Mouse (Mus musculus) T-cell, adult 2 months (primary cell): ENCODE measurements around the gene Otulin.

Experiments
- DNase-seq: peaks from one replicate; pipeline ENCODE4 v3.0.0; 2022; ENCODE audit warnings: low spot score

Gene Otulin

DNA sequence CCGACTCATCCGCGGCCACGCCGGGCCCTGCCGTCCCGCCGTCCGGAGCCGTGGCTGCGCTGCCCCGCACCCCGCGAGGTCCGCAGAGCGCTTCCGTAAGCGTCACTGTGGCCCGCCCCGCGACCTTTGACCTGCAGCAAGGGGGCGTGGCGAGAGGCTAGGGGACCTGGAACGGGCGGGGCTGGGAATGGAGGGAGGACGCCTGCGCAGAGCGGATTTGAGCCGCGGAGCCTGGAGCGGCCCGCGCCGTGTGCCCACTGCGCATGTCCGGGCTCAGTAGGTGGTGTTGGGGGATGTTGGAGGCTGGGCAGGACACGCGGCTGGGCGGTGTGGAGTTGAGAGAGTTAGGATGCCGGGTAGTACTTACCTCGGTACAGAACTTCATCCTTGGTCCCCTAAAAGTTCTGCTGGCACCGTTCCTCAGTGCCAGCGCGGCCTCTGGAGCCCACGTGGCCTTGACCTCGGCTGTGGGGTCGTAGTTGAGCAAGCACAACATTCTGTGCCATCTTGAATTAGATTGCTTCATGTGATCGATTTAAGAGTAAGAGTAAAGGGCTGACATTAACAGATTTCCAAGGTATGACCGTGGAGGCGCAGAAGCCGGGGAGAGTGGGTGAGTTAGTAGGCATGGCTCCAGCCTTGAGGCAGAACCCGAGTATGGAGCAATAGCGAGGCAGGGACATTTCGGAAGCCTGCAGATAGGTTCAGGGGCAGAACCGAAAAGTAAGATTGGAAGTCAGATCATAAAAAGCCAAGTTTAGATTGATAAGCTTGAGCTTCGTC lies at the start of gene Otulin:
TSS of gene Otulin (minus strand) at position 93 of the 783 bp plus-strand sequence.
- peak; percentile 95 for DNase-seq

DNA sequence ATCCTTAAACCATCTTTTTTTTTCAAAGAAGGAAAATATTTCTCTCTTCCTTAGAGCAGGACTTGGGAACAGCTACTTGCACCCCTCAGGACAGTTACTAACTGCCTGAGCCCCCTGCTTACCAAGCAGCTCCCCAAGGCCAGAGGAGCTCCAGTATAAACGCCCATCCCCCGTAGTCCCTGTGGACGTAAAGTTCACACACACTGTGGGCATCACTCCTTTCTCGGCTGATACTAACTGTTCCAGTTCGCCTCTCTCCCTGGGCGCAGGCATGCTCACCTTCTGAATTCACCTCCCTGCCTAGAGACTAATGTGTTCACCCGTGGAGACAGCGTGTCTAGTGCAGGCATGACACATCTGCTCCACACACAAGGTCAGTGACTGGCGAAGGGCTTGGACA lies 48.0 kb upstream of the Otulin start:
- DNase-seq, result no peak

DNA sequence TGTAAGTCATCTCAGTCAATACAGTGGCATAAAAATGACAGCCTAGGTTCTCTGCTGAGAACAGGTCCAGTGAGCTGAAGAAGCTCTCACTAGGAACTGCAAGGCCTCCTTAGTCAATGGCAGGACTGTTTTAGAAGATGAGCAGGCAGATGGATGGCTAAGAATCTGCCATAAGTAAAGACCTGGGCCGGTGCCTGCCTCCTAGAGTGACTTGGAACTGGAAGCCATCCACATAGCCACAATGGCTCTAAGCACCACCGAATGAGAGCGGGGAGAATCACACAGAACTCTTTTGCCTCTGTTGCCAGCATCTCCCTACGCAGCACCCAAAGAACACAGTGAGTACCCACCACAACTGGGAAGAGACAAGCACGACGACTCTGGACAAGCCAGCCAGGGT lies 47.3 kb upstream of the Otulin start:
- no peak for DNase-seq

DNA sequence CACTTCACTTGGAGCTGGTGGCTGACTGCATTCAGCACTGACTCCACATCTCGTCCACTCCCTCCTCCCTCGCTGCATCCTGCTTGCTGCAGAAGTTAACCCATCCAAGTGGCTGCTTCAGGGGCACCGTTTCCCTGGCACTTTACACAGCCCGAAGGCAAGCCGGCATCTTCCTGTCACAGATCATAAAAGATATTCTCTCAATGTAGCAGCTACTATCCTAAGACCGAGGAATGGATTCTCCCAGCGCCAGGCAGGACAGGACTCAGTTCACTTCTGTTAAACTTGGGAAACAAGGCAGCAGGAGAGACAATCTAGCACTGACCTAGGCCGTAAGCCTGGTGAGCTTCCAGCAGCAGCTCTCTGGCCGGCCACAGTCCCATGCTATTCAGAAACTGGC lies 45.7 kb upstream of the Otulin start:
- peak; percentile 30 for DNase-seq

DNA sequence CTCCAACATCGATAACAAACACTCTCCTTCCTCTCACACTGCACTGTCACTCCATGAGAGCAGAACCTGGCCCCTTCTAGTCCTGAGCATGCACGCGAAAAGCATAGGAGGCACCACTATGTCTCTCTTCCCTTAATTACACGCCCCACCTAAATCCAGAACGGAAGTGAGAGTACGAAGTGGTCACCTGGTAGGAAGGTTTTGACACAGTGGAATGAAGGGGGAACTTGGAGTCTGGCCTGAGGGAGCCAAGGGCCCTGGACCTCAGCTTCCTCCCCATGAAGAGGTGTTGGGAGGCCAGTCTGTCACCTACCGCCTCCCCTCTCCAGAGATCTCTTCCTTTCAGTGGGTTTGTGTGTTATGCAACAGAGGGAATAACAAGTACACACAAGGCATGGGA lies 44.6 kb upstream of the Otulin start:
- DNase-seq, result no peak

DNA sequence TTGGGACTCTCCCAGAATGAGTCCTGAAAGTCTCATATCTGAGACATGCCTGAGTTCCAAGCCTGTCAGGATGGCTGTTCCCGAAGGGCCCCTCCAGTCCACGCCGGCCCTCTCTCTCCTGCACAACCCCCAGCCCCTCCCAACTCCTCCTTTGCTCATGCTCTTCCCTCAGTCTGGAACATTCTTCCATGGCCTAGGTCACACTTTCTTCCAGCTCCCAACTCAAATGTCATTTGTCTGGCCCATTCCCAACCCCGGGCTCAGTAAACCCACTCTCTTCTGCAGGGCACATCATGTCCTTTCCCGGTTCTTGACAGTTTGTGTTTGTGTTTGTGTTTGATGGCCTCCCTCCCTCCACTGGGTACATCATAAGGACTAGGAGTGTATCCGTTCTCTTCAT lies 43.5 kb upstream of the Otulin start:
- no peak for DNase-seq

DNA sequence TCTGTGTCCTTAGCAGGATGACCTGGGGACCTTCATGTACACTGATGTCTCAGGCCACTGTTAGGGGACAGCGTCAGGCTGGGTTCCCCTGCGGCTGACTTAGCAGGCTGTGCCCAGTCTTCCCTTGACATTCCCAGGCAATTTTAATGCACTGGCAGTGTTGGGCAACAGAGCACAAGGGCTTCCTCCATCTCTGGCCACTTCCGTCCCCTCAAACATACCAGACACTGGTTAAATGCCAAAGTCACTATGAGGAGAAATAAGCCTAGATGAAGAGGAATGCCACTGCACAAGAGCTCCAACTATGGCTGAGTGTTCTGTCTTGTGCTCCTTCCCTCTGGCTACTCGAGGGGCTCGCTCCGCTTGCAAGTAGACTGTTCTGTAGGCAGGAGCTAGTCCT lies 42.7 kb upstream of the Otulin start:
- DNase-seq, result no peak

DNA sequence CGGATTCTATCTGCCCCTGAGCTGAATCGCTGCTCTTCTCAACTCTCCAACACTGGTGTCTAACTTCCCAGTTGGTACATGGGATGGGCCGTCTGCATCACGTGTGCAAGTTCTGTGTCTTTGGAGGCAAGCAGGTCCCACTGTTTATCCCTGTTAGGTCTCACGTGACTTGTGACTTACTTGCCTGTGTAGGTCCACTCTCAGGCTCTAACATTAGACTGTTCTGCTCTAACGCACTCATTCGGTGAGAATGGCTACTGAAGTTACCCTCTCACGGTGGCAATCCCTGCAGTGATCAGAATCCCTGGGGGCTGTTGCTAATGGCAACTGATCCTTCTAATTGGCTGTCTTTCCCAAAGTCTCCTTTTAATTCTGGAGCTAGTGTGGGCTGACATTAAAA lies 41.8 kb upstream of the Otulin start:
- DNase-seq, result no peak

DNA sequence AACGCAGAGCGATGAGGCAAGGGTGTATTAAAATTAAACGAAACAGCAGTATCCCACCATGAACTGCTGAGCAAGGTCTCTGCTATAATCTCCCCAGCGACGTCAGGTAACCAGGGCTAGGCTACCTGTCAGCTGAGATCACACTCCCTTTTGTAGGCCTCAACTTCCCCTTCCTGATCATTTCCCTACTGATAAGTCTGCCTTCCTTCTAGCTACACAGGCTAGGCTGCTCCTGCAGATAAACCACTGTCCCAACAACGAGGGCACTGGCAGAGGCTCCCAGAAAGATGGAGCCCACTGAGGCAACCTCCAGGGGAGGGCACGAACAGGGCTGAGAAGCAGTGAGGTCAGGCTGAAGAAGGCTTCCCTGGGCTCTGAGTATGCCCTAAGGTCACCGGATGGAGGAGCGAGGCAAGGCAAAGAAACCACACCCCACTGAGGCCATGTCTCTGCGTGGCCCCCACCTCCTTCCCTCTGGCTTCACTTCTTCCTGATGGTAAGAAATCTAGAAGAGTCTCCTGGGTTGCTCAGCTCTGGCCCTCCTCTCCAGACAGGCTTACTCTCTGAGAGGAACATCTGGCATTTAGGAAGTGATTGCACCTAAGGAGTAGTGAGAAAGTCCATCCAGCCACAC lies 41.2 kb upstream of the Otulin start:
- no peak for DNase-seq

DNA sequence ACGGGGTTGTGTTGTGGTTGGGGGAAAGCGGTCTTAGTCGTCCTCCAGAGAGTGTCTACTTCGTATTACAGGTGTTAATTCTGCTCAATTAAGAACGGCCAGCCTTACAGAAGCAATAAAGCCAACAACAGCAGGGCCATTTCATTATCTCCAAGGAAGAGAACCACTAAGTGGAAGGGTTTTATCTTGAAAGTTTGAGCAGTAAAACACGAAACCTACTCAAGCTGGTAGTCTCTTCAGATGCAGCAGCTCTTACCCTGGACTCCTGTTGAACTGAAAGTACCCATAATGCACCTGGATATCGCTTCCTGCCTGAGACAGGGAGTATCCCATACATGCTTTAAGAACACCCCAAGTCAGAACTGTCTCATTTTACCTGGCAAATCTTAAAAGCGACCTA lies 40.2 kb upstream of the Otulin start:
- peak; percentile 75 for DNase-seq

DNA sequence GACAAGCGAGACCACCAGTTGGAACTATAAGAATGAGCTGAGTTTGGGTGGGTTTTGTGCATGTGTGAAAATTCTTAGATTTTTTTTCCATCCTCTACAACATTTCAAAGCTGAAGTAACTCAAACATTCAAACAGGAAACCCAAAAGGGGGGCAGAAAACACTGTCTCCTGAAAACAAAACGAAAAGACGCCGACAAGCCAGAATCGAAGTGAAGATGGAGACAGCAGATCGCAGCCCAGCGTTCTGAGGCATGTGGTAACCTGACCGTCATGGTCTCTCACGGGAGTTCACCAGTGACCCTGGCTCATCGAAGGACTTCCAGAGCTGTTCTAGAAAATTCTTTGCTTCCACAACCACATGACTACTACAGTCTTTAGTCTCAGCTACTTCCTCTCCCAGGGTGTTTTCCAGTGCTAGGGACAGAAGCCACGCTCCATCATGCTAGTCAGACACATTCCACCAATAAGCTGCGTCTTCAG lies 39.5 kb upstream of the Otulin start:
- DNase-seq, result peak; percentile 60

DNA sequence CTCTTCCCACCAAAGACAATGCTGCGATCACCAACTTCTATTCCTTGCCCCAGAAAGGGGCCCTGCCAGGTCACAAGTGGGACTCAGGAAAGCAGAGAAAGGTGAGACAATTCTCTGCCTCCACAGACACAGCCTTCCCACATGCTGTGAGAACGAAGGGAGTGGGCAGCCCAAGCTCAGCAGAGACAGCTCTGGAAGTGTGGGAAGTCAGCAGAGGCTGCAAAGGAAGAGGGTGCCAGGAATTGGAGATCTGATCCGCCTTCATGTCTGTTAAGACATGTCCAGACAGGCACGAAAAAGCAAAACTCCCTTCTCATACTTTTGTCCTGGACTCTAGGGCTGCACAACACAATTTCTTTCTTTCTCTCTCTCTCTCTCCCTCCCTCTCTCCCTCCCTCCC lies 38.8 kb upstream of the Otulin start:
- no peak for DNase-seq

DNA sequence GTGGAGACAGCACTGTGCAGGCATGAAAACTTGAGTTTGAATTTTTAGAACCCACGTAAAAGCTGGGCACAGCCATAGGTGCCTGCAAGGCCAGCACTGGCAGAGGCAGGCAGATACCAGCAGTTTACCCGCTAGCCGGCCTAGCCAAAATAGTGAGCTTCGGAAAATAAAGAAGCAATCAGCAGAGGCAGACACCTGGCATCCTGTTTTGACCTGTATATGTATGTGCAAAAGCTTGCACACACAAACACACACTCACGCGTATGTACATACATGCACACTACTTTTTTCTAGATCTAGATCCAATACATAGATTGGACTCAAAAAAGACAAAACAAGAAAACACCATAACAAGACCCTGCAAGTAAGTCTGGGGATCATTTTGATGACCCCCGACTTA lies 38.1 kb upstream of the Otulin start:
- DNase-seq, result peak; percentile 29

DNA sequence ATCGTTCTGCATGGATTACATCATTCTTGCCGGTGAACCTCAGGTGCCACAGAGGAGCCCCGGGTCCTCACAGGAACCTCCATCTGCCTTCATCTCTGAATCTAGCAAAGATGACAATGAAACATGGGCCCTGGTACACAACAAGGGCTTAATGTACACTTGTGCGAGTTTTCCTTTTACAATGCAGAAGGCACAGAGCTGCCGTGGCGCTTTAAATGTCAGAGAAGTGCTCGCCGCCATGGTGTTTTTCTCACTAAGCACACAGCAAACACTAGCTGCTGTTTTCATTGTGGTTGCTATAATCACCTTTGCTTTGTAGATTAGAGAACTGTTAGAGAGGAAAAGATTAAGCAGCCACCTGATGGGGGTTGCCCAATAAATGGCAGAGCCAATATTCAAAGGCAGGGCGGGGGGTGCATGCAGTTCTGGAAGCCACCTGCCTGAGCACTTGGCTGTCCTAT lies 37.5 kb upstream of the Otulin start:
- peak; percentile 79 for DNase-seq

DNA sequence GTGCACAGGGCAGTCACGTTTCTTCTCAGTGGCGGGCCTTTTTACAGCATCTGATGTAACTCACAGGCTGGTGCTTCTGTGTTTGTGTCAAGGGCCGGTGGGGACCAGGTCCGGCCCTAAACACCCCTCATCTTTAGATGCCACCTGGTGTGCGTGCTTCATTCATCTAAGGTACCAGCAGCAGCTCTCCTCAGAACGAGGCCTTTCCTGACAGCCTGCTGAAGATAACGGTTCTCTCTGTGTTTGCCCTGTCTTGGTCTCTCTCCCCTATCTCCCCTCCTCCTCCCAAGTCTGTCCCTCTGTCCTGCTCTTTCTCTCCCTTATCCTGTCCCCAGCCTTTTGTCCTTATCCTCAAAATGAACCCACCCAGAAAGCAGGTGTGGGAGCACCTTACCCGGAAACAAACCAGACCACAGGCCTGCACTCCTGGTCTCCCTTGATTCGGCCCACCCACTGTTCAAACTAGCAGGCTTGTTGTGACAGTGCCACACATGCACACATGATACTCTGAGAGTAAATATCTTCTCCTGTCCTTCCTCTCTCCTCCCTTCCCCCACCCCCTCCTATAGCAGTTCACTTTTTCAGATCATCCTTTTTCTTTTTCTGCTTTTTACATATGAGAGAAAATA lies 36.5 kb upstream of the Otulin start:
- DNase-seq, result no peak

DNA sequence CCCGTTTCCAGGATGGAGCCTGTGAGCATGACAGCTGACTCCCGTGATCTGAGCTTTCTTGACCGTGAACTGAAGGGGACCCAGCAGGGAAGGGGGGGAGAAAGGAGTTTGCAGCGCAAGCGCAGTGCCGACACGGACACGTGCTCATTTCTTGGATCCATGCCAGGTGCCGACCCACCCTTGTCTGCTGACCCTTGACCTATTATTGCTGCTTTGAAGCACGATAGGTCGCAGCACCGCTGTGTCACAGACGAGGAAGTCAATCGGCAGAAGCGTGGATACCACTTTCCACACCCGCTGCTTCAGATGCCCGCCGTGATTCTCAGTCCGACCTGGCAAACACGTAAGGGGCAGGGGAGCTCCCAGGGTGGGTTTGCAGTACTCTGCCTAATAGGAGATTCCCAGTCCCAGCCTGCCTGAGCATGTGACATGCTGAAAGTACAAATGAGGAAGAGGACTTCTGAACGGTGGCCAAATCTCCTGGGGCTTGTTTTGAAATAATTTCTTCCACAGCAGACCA lies 35.0 kb upstream of the Otulin start:
- no peak for DNase-seq

DNA sequence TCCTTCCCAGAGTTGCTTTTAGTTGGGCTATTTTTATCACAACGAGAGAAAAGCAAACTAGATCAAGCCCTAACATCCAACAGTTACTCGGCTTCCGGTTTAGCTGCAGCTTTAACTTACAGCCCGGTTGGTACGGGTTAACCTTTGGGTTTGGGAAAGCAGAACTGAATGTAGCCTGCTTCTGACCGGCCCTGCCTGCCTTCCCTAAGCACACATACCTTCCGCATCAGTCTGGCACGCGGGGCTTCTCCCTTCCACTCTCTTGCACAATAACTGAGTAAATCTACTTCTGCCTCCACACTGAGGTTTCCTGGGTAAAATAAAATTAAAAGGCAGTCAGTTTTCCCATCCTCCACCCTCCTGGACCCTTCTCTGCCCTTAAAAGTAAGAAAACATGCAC lies 33.6 kb upstream of the Otulin start:
- no peak for DNase-seq

DNA sequence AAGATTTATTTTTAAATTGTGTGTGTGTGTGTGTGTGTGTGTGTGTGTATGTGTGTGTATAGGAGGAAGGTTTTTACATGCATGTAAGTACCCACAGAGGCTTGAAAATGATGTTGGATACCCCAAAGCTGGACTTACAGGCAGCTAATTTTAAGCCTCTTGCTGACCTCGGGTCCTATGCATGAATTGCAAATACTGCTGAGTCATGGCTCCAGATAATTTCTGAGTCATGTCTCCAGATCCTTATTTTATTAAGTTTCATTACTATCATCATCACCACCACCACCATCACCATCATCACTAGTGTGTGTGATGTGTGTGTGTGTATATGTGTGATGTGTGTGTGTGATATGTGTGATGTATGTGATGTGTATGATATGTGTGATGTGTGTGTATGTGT lies 32.2 kb upstream of the Otulin start:
- DNase-seq, result no peak

DNA sequence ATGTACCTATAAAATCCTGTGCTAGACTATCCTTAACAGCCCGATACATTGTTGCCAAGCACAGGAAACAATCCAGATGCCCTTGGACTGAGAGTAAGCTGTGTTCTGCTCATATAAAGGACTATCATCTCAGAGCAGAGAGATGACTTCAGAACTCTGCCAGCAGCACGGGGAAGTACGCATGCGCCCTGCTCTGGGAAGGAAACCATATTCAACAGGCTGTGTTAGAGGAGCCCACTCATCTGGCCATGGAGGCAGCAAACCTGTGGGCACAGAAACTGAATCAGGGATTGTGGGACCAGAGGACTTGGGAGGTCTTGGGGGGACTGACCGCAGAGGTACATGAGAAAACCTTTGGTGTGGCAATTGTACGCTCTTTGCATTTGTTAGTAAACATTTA lies 31.2 kb upstream of the Otulin start:
- no peak for DNase-seq

DNA sequence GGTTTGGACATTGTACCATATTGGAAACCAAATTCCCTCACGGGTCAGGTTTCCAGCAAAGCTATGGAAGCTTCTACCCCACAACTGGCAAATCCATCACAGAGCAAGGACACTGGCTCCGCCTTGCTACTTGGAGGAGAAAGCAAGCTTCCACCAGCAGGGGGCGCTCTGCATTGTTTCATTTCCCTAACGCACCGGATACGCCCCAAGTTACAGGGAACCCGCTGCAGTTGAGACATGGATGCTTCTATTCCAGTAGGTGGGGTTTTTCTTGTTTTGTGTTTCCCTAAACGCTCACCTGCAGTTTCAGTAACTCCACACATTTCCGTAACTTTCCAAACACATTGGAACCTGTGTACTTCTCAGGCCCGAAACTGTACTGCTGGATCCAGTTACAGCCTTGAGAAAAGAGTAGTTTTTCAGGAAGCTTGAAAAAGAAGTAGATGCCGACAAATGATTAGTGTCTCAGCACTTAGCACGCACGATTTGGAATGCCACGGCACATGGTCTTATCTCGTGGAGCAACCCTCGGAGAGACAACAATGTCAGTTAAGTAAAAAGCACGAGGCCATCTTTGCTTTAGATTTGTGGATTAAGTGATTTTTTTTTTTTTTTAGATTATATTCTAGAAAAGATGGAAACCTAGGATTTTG lies 29.2 kb upstream of the Otulin start:
- DNase-seq, result peak; percentile 87

DNA sequence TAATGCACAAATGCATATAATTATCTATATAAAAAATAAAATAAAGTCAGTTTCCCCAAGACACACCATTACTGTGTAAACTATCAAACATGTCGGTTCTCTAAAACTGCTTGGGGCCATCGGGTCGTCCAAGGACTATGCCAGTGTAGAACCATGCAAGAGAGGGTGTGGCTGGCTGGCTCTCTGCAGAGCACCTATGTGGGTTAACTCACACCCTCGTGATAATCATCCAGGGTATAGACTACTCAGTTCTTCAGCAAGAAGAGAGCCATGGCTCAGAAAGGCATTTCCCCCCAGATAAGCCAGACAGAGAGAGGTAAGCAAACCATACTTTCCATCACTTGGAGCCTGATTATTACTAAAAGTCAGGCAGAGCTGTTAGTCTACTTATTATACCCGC lies 28.6 kb upstream of the Otulin start:
- no peak for DNase-seq

DNA sequence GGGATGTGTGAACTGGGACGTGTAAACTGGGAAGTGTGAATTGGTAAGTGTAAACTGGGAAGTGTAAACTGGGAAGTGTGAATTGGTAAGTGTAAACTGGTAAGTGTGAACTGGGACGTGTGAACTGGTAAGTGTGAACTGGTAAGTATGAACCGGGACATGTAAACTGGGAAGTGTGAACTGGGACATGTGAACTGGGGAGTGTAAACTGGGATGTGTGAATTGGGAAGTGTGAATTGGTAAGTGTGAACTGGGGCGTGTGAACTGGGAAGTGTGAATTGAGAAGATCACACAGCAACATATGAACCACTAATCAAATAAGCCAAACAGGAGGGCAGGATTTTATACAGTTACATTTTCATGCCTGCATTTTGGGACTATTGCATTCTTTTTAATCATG lies 27.9 kb upstream of the Otulin start:
- DNase-seq, result no peak
